Mouse (Mus musculus): Measurements from ENCODE around the gene Rfk. TPM values are rescaled to one million over a fixed set of nuclear protein-coding genes. Genes with fewer than 3 reads are reported as not detected.

Rfk gene
- 15.3 TPM for polyA plus RNA-seq (2012; fragmentation: generic; extraction: Trizol)
- long read RNA-seq, experiment 1, transcript Rfk-201 (4 exons, 2,482 nt), result major isoform, 66 of 72 reads
- long read RNA-seq, experiment 1, partial matches to known transcripts, result 5 of 72 reads
- long read RNA-seq, experiment 1, other reads (novel, unspliced or antisense), result 1 of 72 reads
- long read RNA-seq, experiment 2, transcript Rfk-201 (4 exons, 2,482 nt), result major isoform, 191 of 195 reads
- long read RNA-seq, experiment 2, partial matches to known transcripts, result 1 of 195 reads
- long read RNA-seq, experiment 2, other reads (novel, unspliced or antisense), result 3 of 195 reads

- peaks cover 8% of the 10 kb centered on the region for H3K36me3 ChIP-seq (ENCODE audit: control insufficient read depth, insufficient read depth)
- H3K27me3 ChIP-seq (ENCODE audit: control insufficient read depth, insufficient read depth, insufficient read length), result no peaks in the 10 kb centered on the region
- peaks cover 6% of the 10 kb centered on the region for H3K79me2 ChIP-seq (ENCODE audit: control insufficient read depth, insufficient read depth)
- peaks cover 6% of the 10 kb centered on the region for H3K79me3 ChIP-seq (ENCODE audit: low read depth)
- H3ac ChIP-seq (ENCODE audit: control insufficient read depth, insufficient read length, low read depth), result peak within 1 kb of the TSS; percentile 74
- H3K4me3 ChIP-seq (ENCODE audit: insufficient read depth, poor library complexity, severe bottlenecking), result peak within 1 kb of the TSS; percentile 67
- TF ChIP-seq MYOD1 (IDR thresholded peaks at IDR 0.05; ENCODE audit: control insufficient read depth, insufficient read length, low read depth), result no peak
- TF ChIP-seq MYOG (IDR thresholded peaks at IDR 0.05; ENCODE audit: control insufficient read depth, extremely low read depth, insufficient read length), result no peak
- no peak for TF ChIP-seq MAX (IDR thresholded peaks at IDR 0.05)
- no peak for TF ChIP-seq FOSL1 (IDR thresholded peaks at IDR 0.05; ENCODE audit: insufficient read depth, low read length, poor library complexity, severe bottlenecking)
- TF ChIP-seq CTCF (IDR thresholded peaks at IDR 0.05; ENCODE audit: control insufficient read depth, insufficient read depth, insufficient read length), result no peak
- TF ChIP-seq USF1 (IDR thresholded peaks at IDR 0.05; ENCODE audit: low read depth), result no peak
- no peak for TF ChIP-seq CEBPB (IDR thresholded peaks at IDR 0.05; ENCODE audit: low read depth)
Observed at GRCm38 (mm10) chr19:17393841-17394591, at the start of gene Rfk. Gene Rfk, plus strand, starts transcription at chr19:17394043.

GRCm38 (mm10) chr19:17344881-17345280 is 49.0 kb upstream of the Rfk start:
- no peak for TF ChIP-seq CTCF (IDR thresholded peaks at IDR 0.05; ENCODE audit: control insufficient read depth, insufficient read depth, insufficient read length)
- Histone ChIP-seq H3ac (ENCODE audit: control insufficient read depth, insufficient read length, low read depth) (no peak overlapping the region), H3K27me3 (ENCODE audit: control insufficient read depth, insufficient read depth, insufficient read length) (no peaks in the 10 kb centered on the region), H3K36me3 (ENCODE audit: control insufficient read depth, insufficient read depth) (no peaks in the 10 kb centered on the region), H3K79me2 (ENCODE audit: control insufficient read depth, insufficient read depth) (no peaks in the 10 kb centered on the region), H3K79me3 (ENCODE audit: low read depth) (no peaks in the 10 kb centered on the region), H3K4me3 (ENCODE audit: insufficient read depth, poor library complexity, severe bottlenecking) (no peak overlapping the region)

GRCm38 (mm10) chr19:17346716-17347474 is 46.9 kb upstream of the Rfk start:
- no peak for TF ChIP-seq USF1 (IDR thresholded peaks at IDR 0.05; ENCODE audit: low read depth)
- TF ChIP-seq MYOG (IDR thresholded peaks at IDR 0.05; ENCODE audit: control insufficient read depth, extremely low read depth, insufficient read length), result no peak
- no peak overlapping the region for H3K4me3 ChIP-seq (ENCODE audit: insufficient read depth, poor library complexity, severe bottlenecking)
- H3ac ChIP-seq (ENCODE audit: control insufficient read depth, insufficient read length, low read depth), result no peak overlapping the region
- H3K79me3 ChIP-seq (ENCODE audit: low read depth), result no peaks in the 10 kb centered on the region
- H3K27me3 ChIP-seq (ENCODE audit: control insufficient read depth, insufficient read depth, insufficient read length), result no peaks in the 10 kb centered on the region
- no peaks in the 10 kb centered on the region for H3K36me3 ChIP-seq (ENCODE audit: control insufficient read depth, insufficient read depth)
- H3K79me2 ChIP-seq (ENCODE audit: control insufficient read depth, insufficient read depth), result no peaks in the 10 kb centered on the region

- no peaks in the 10 kb centered on the region for H3K36me3 ChIP-seq (ENCODE audit: control insufficient read depth, insufficient read depth)
- no peak overlapping the region for H3ac ChIP-seq (ENCODE audit: control insufficient read depth, insufficient read length, low read depth)
- H3K79me2 ChIP-seq (ENCODE audit: control insufficient read depth, insufficient read depth), result no peaks in the 10 kb centered on the region
- TF ChIP-seq USF1 (IDR thresholded peaks at IDR 0.05; ENCODE audit: low read depth) (no peak), CEBPB (IDR thresholded peaks at IDR 0.05; ENCODE audit: low read depth) (no peak), CTCF (IDR thresholded peaks at IDR 0.05; ENCODE audit: control insufficient read depth, insufficient read depth, insufficient read length) (no peak), MAX (IDR thresholded peaks at IDR 0.05) (no peak), FOSL1 (IDR thresholded peaks at IDR 0.05; ENCODE audit: insufficient read depth, low read length, poor library complexity, severe bottlenecking) (no peak)
- H3K79me3 ChIP-seq (ENCODE audit: low read depth), result no peaks in the 10 kb centered on the region
- no peaks in the 10 kb centered on the region for H3K27me3 ChIP-seq (ENCODE audit: control insufficient read depth, insufficient read depth, insufficient read length)
- H3K4me3 ChIP-seq (ENCODE audit: insufficient read depth, poor library complexity, severe bottlenecking), result no peak overlapping the region
Observed at GRCm38 (mm10) chr19:17347852-17348251, 46.0 kb upstream of the Rfk start.

GRCm38 (mm10) chr19:17353727-17354126 is 40.1 kb upstream of the Rfk start:
- TF ChIP-seq MAX (IDR thresholded peaks at IDR 0.05) (no peak), CTCF (IDR thresholded peaks at IDR 0.05; ENCODE audit: control insufficient read depth, insufficient read depth, insufficient read length) (no peak), MYOD1 (IDR thresholded peaks at IDR 0.05; ENCODE audit: control insufficient read depth, insufficient read length, low read depth) (no peak), USF1 (IDR thresholded peaks at IDR 0.05; ENCODE audit: low read depth) (no peak), MYOG (IDR thresholded peaks at IDR 0.05; ENCODE audit: control insufficient read depth, extremely low read depth, insufficient read length) (no peak), FOSL1 (IDR thresholded peaks at IDR 0.05; ENCODE audit: insufficient read depth, low read length, poor library complexity, severe bottlenecking) (no peak), CEBPB (IDR thresholded peaks at IDR 0.05; ENCODE audit: low read depth) (no peak)
- H3K79me3 ChIP-seq (ENCODE audit: low read depth), result no peaks in the 10 kb centered on the region
- no peak overlapping the region for H3K4me3 ChIP-seq (ENCODE audit: insufficient read depth, poor library complexity, severe bottlenecking)
- no peaks in the 10 kb centered on the region for H3K27me3 ChIP-seq (ENCODE audit: control insufficient read depth, insufficient read depth, insufficient read length)
- H3K79me2 ChIP-seq (ENCODE audit: control insufficient read depth, insufficient read depth), result no peaks in the 10 kb centered on the region
- H3K36me3 ChIP-seq (ENCODE audit: control insufficient read depth, insufficient read depth), result no peaks in the 10 kb centered on the region
- no peak overlapping the region for H3ac ChIP-seq (ENCODE audit: control insufficient read depth, insufficient read length, low read depth)

Data from C2C12 (cell line).